Mouse (Mus musculus) liver, postnatal 0 days (tissue): ENCODE data around the gene Serpina3n. TPM values are rescaled to one million over a fixed set of nuclear protein-coding genes. Genes with fewer than 3 reads are reported as not detected.

Source experiments
- ATAC-seq: fragments of 200-750 bp; cut with Nextera tagmentation; 2 replicates; pipeline ENCODE4 v1.8.0; 2017; ENCODE audit warnings: mild to moderate bottlenecking, moderate library complexity
- DNase-seq: peaks from one replicate; pipeline ENCODE4 v3.0.0-alpha.2; 2016
- H3K27ac ChIP-seq: fragments of 300-500 bp; sonication (generic); 2 replicates; pipeline ENCODE4 v1.5.1; 2014; ENCODE audit warnings: antibody characterized with exemption, moderate library complexity, mild to moderate bottlenecking, low read depth
- H3K27me3 ChIP-seq: fragments of 300-500 bp; sonication (generic); 2 replicates; pipeline ENCODE4 v1.6.1; 2014; ENCODE audit warnings: low read length, control low read depth, mixed read lengths; ENCODE audit not compliant: insufficient read depth
- H3K36me3 ChIP-seq: fragments of 300-500 bp; sonication (generic); replicated peaks from 2 replicates; pipeline ENCODE4 v1.6.1; 2014; ENCODE audit warnings: mild to moderate bottlenecking, control low read depth, low read length, moderate library complexity, mixed read lengths; ENCODE audit not compliant: insufficient read depth
- H3K4me1 ChIP-seq: fragments of 300-500 bp; sonication (generic); 2 replicates; pipeline ENCODE4 v1.6.1; 2014; ENCODE audit warnings: antibody characterized with exemption, mild to moderate bottlenecking, control low read depth; ENCODE audit not compliant: insufficient read depth
- H3K4me2 ChIP-seq: fragments of 300-500 bp; sonication (generic); 2 replicates; pipeline ENCODE4 v1.6.1; 2014; ENCODE audit warnings: low read depth, mild to moderate bottlenecking, low read length, moderate library complexity, mixed read lengths
- H3K4me3 ChIP-seq: fragments of 300-500 bp; sonication (generic); 2 replicates; pipeline ENCODE4 v1.5.1; 2014; ENCODE audit warnings: low read depth, low read length
- H3K9ac ChIP-seq: fragments of 300-500 bp; sonication (generic); replicated peaks from 2 replicates; pipeline ENCODE4 v1.6.1; 2014; ENCODE audit warnings: mild to moderate bottlenecking, moderate library complexity
- H3K9me3 ChIP-seq: fragments of 300-500 bp; sonication (generic); 2 replicates; pipeline ENCODE4 v1.6.1; 2016; ENCODE audit warnings: mild to moderate bottlenecking, control low read depth, low read length, mixed read lengths
- CTCF ChIP-seq: sonication (generic); IDR thresholded peaks from 2 replicates; pipeline ENCODE4 v1.5.1; 2016; ENCODE audit warnings: antibody characterized with exemption, low read depth
- EP300 ChIP-seq: IDR thresholded peaks from 2 replicates; pipeline ENCODE4 v1.6.1; 2016; ENCODE audit warnings: antibody characterized with exemption, low read depth, mild to moderate bottlenecking
- WGBS: fragments of 180-500 bp; shearing (Covaris S2); extraction: QIAGEN DNeasy Blood & Tissue Kit; methylation state at CpG from one replicate; pipeline ENCODE4 v1.1.7; 2014; ENCODE audit not compliant: insufficient replicate concordance; 5-methylcytosine and 5-hydroxymethylcytosine counted together
- polyA plus RNA-seq: library from polyadenylated mRNA; unstranded; fragments of >200 nt; fragmentation: Nextera tagmentation; extraction: Ambion mirVana; gene quantifications from 2 replicates; pipeline ENCODE4 v1.2.1, GENCODE M21; 2015

Serpina3n gene
- polyA plus RNA-seq, 1 experiment from 2014 or later: 302 TPM

- no peak overlapping the region for H3K9ac ChIP-seq
- TF ChIP-seq EP300 (peak; percentile 56; the same call in 1 of the 2 replicates), CTCF (no peak)
- H3K9me3 ChIP-seq: no peaks in the 10 kb centered on the region
- WGBS: 56% methylated on average over 6 of the region's 6 CpGs
- ATAC-seq (peak; percentile 75), DNase-seq (no peak)
- H3K4me1 ChIP-seq: no peaks in the 10 kb centered on the region
- H3K27me3 ChIP-seq: no peaks in the 10 kb centered on the region
- no peak overlapping the region for H3K4me2 ChIP-seq
- H3K36me3 ChIP-seq: 0 out of 2 replicates have a peak, but pooled peaks cover 3% of the 10 kb centered on the region
- no peak overlapping the region for H3K27ac ChIP-seq
- no peak overlapping the region for H3K4me3 ChIP-seq
These were observed 9.2 kb downstream of the Serpina3n start for GRCm38 (mm10) chr12:104415625-104416315.

GRCm38 (mm10) chr12:104418340-104419135, 12.0 kb downstream of the Serpina3n start:
- TF ChIP-seq CTCF: peak; percentile 81
- TF ChIP-seq EP300: no peak
- no peak overlapping the region for H3K9ac ChIP-seq
- no peak overlapping the region for H3K27ac ChIP-seq
- H3K4me1 ChIP-seq: no peaks in the 10 kb centered on the region
- WGBS: 18% methylated on average over 14 of the region's 17 CpGs
- ATAC-seq: peak; percentile 27; the same call in 1 of the 2 replicates
- no peaks in the 10 kb centered on the region for H3K27me3 ChIP-seq
- H3K4me2 ChIP-seq: peak overlapping the region; percentile 49
- no peak overlapping the region for H3K4me3 ChIP-seq
- H3K36me3 ChIP-seq: no peaks in the 10 kb centered on the region
- H3K9me3 ChIP-seq: no peaks in the 10 kb centered on the region
- DNase-seq: peak; percentile 88

DNA sequence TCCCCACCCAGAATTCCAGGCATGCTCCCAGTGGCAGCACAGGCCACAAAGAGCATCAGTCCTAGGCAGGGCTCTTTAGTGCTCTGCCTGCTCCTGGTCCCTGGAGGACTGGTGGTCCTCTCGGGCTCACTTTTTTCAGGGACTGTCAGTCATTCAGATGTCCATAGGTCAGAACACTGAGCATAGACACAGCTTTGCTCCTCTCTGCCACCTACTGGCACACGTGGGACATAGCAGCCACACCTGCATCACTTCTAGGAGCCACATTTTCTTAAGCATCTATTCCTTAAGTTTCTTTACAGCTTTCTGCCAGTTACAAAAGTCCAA, 12.6 kb downstream of the Serpina3n start:
- Histone ChIP-seq H3K27me3 (no peaks in the 10 kb centered on the region), H3K9me3 (no peaks in the 10 kb centered on the region), H3K4me1 (no peaks in the 10 kb centered on the region), H3K27ac (no peak overlapping the region), H3K4me2 (no peak overlapping the region), H3K9ac (no peak overlapping the region), H3K4me3 (no peak overlapping the region), H3K36me3 (no peaks in the 10 kb centered on the region)
- 11% methylated on average over 2 of the region's 2 CpGs for WGBS
- DNase-seq: no peak
- TF ChIP-seq CTCF (peak; percentile 74), EP300 (no peak)
- no peak for ATAC-seq

DNA sequence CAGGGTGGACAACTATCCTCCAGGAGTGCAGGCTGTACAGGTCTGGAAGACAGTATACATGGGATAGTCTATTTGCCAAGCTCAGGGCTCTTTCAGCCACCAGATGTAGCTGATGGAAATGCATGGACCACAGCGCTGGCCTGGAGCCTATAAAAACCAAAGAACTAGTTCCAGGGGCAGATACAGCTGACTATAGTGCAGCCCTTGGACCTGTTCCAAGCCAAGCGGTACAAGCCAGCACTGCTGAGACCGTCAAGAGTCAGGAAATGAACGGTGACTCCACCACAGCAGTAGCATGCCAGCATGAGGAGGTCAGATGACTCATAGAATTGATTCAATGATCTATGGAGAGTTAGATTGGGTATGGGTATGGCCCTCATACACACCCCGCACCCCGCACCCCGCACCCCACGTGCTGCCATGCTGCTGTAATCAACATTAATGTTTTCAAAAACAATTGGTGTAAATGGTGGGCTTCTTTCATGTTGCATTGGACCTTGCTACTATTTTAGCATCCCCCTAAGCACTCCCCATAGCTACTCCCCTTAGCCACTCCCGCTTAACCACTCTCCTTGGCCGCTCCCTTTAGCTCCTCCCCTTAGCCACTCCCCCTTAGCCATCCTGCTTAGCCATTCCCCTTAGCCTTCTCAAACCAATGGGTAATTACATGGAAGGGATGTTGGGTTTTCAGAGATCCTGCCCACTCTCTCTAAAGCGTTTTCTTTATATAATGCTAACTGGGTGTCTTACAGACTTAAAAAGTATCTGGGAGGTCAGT, 16.3 kb downstream of the Serpina3n start:
- DNase-seq (no peak), ATAC-seq (no peak)
- no peak overlapping the region for H3K4me3 ChIP-seq
- no peaks in the 10 kb centered on the region for H3K9me3 ChIP-seq
- H3K9ac ChIP-seq: no peak overlapping the region
- H3K36me3 ChIP-seq: no peaks in the 10 kb centered on the region
- H3K27ac ChIP-seq: no peak overlapping the region
- no peaks in the 10 kb centered on the region for H3K27me3 ChIP-seq
- no peak overlapping the region for H3K4me2 ChIP-seq
- no peaks in the 10 kb centered on the region for H3K4me1 ChIP-seq
- TF ChIP-seq CTCF: no peak
- TF ChIP-seq EP300: no peak
- WGBS: 67% methylated on average over 11 of the region's 11 CpGs

- Histone ChIP-seq H3K9me3 (no peaks in the 10 kb centered on the region), H3K36me3 (no peaks in the 10 kb centered on the region), H3K27me3 (no peaks in the 10 kb centered on the region), H3K27ac (no peak overlapping the region), H3K9ac (no peak overlapping the region), H3K4me3 (no peak overlapping the region), H3K4me2 (no peak overlapping the region), H3K4me1 (no peaks in the 10 kb centered on the region)
- 69% methylated on average over 3 of the region's 3 CpGs for WGBS
- DNase-seq: no peak
- ATAC-seq: no peak
- TF ChIP-seq CTCF (no peak), EP300 (no peak)
These were observed 19.1 kb downstream of the Serpina3n start for GRCm38 (mm10) chr12:104425591-104425990.

DNA sequence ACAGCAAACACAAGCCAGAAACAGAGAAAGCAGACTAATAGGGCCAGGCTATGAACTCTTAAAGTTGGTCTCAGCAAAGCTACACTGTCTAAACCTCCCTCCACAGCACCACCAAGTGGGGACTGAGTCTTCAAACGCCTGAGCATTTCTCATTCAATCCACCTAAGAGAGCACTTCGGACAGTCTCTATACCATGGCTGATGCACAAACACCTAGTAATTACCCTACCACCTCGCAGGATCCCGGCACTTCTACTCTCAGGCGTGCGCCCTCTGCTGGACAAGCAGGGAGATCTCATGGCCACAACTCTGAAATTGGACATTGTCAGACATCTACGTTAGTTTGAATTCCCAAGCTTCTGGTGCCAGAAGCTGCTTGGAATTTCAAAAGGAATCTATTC, 20.4 kb downstream of the Serpina3n start:
- Histone ChIP-seq H3K36me3 (no peaks in the 10 kb centered on the region), H3K27ac (no peak overlapping the region), H3K9ac (no peak overlapping the region), H3K27me3 (no peaks in the 10 kb centered on the region), H3K4me2 (no peak overlapping the region), H3K4me1 (no peaks in the 10 kb centered on the region), H3K4me3 (no peak overlapping the region), H3K9me3 (no peaks in the 10 kb centered on the region)
- TF ChIP-seq CTCF (peak; percentile 80), EP300 (no peak)
- WGBS: 9% methylated on average over 7 of the region's 7 CpGs
- DNase-seq: peak; percentile 67
- no peak for ATAC-seq
